Mouse (Mus musculus) midbrain, embryonic 12.5 days (tissue): ENCODE measurements around the gene Tgm2. TPM values are rescaled to one million over a fixed set of nuclear protein-coding genes. Genes with fewer than 3 reads are reported as not detected.

Experiments used
- ATAC-seq: fragments of 200-750 bp; cut with Nextera tagmentation; 2 replicates; pipeline ENCODE4 v1.8.0; 2017; ENCODE audit warnings: low read depth, moderate TSS enrichment, moderate library complexity; ENCODE audit not compliant: low FRiP score
- H3K27ac ChIP-seq: fragments of 300-500 bp; sonication (generic); replicated peaks from 2 replicates; pipeline ENCODE4 v1.5.1; 2016; ENCODE audit warnings: mild to moderate bottlenecking
- H3K27me3 ChIP-seq: fragments of 300-500 bp; sonication (generic); 2 replicates; pipeline ENCODE4 v1.6.1; 2016; ENCODE audit warnings: mild to moderate bottlenecking
- H3K36me3 ChIP-seq: fragments of 300-500 bp; sonication (generic); 2 replicates; pipeline ENCODE4 v1.6.1; 2016
- H3K4me1 ChIP-seq: fragments of 300-500 bp; sonication (generic); 2 replicates; pipeline ENCODE4 v1.6.1; 2016
- H3K4me2 ChIP-seq: fragments of 300-500 bp; sonication (generic); replicated peaks from 2 replicates; pipeline ENCODE4 v1.6.1; 2016; ENCODE audit warnings: mild to moderate bottlenecking, moderate library complexity
- H3K4me3 ChIP-seq: fragments of 300-500 bp; sonication (generic); 2 replicates; pipeline ENCODE4 v1.5.1; 2016; ENCODE audit warnings: mild to moderate bottlenecking
- H3K9ac ChIP-seq: fragments of 300-500 bp; sonication (generic); replicated peaks from 2 replicates; pipeline ENCODE4 v1.6.1; 2016; ENCODE audit warnings: mild to moderate bottlenecking, moderate library complexity
- H3K9me3 ChIP-seq: fragments of 300-500 bp; sonication (generic); 2 replicates; pipeline ENCODE4 v1.6.1; 2016; ENCODE audit warnings: mild to moderate bottlenecking
- WGBS: fragments of 180-500 bp; shearing (Covaris S2); methylation state at CpG from one replicate; pipeline ENCODE4 v1.1.7; 2016; 5-methylcytosine and 5-hydroxymethylcytosine counted together
- polyA plus RNA-seq: library from polyadenylated mRNA; unstranded; fragments of >200 nt; fragmentation: Nextera tagmentation; extraction: Ambion mirVana; gene quantifications from 2 replicates; pipeline ENCODE4 v1.2.1, GENCODE M21; 2016

Gene Tgm2
- polyA plus RNA-seq, 1 experiment from 2014 or later = 16.2 TPM

- Histone ChIP-seq H3K4me3 (peak overlapping the region; percentile 35), H3K4me1 (peaks cover 36% of the 10 kb centered on the region), H3K4me2 (peak overlapping the region; percentile 52), H3K9me3 (no peaks in the 10 kb centered on the region), H3K9ac (peak overlapping the region; percentile 32; the same call in 1 of the 2 replicates), H3K27ac (no peak overlapping the region), H3K36me3 (no peaks in the 10 kb centered on the region), H3K27me3 (0 out of 2 replicates have a peak, but pooled peaks cover 6% of the 10 kb centered on the region)
- 10% methylated on average over 17 of the region's 19 CpGs for WGBS
- peak; percentile 73 for ATAC-seq
These were observed 32.6 kb upstream of the Tgm2 start for GRCm38 (mm10) chr2:158178696-158179369.

- no peaks in the 10 kb centered on the region for H3K9me3 ChIP-seq
- H3K27me3 ChIP-seq = 0 out of 2 replicates have a peak, but pooled peaks cover 6% of the 10 kb centered on the region
- no peak overlapping the region for H3K4me3 ChIP-seq
- 0 out of 2 replicates have a peak overlapping the region, but pooled peaks have one; percentile 20 for H3K27ac ChIP-seq
- H3K4me1 ChIP-seq = peaks cover 36% of the 10 kb centered on the region
- no peak for ATAC-seq
- WGBS = 78% methylated on average over 4 of the region's 4 CpGs
- H3K9ac ChIP-seq = no peak overlapping the region
- H3K4me2 ChIP-seq = no peak overlapping the region
- H3K36me3 ChIP-seq = no peaks in the 10 kb centered on the region
These were observed 31.9 kb upstream of the Tgm2 start for GRCm38 (mm10) chr2:158178139-158178538.

- Histone ChIP-seq H3K4me3 (no peak overlapping the region), H3K4me2 (no peak overlapping the region), H3K4me1 (peaks cover 36% of the 10 kb centered on the region), H3K27me3 (0 out of 2 replicates have a peak, but pooled peaks cover 6% of the 10 kb centered on the region), H3K9ac (no peak overlapping the region), H3K27ac (0 out of 2 replicates have a peak overlapping the region, but pooled peaks have one; percentile 20), H3K9me3 (no peaks in the 10 kb centered on the region), H3K36me3 (no peaks in the 10 kb centered on the region)
- 36% methylated on average over 3 of the region's 3 CpGs for WGBS
- no peak for ATAC-seq
These were observed 31.3 kb upstream of the Tgm2 start for GRCm38 (mm10) chr2:158177574-158177973.

GRCm38 (mm10) chr2:158176763-158177162 lies 30.5 kb upstream of the Tgm2 start:
- H3K4me3 ChIP-seq = no peak overlapping the region
- no peaks in the 10 kb centered on the region for H3K36me3 ChIP-seq
- 90% methylated on average over 9 of the region's 9 CpGs for WGBS
- ATAC-seq = no peak
- H3K4me1 ChIP-seq = peaks cover 31% of the 10 kb centered on the region
- H3K27ac ChIP-seq = no peak overlapping the region
- H3K9me3 ChIP-seq = no peaks in the 10 kb centered on the region
- no peak overlapping the region for H3K9ac ChIP-seq
- H3K27me3 ChIP-seq = 0 out of 2 replicates have a peak, but pooled peaks cover 6% of the 10 kb centered on the region
- no peak overlapping the region for H3K4me2 ChIP-seq

- no peak overlapping the region for H3K4me3 ChIP-seq
- ATAC-seq = no peak
These were observed 29.2 kb upstream of the Tgm2 start for GRCm38 (mm10) chr2:158175433-158175832.

GRCm38 (mm10) chr2:158174958-158175357 lies 28.7 kb upstream of the Tgm2 start:
- WGBS = 94% methylated on average over 15 of the region's 15 CpGs
- ATAC-seq = no peak
- H3K27me3 ChIP-seq = 0 out of 2 replicates have a peak, but pooled peaks cover 1% of the 10 kb centered on the region

More at GRCm38 (mm10) chr2:158175433-158175832, 29.2 kb upstream of the Tgm2 start:
- no peak overlapping the region for H3K9ac ChIP-seq
- H3K9me3 ChIP-seq = no peaks in the 10 kb centered on the region
- 0 out of 2 replicates have a peak, but pooled peaks cover 6% of the 10 kb centered on the region for H3K27me3 ChIP-seq
- no peaks in the 10 kb centered on the region for H3K36me3 ChIP-seq
- H3K4me2 ChIP-seq = no peak overlapping the region
- H3K27ac ChIP-seq = no peak overlapping the region
- H3K4me1 ChIP-seq = peaks cover 31% of the 10 kb centered on the region
- WGBS = 88% methylated on average over 3 of the region's 3 CpGs

GRCm38 (mm10) chr2:158174438-158174837 lies 28.2 kb upstream of the Tgm2 start:
- Histone ChIP-seq H3K4me1 (peaks cover 25% of the 10 kb centered on the region), H3K36me3 (no peaks in the 10 kb centered on the region), H3K4me3 (no peak overlapping the region), H3K9ac (no peak overlapping the region), H3K27ac (no peak overlapping the region), H3K4me2 (no peak overlapping the region), H3K9me3 (no peaks in the 10 kb centered on the region), H3K27me3 (no peaks in the 10 kb centered on the region)
- no peak for ATAC-seq
- 80% methylated on average over 5 of the region's 5 CpGs for WGBS

More at GRCm38 (mm10) chr2:158174958-158175357, 28.7 kb upstream of the Tgm2 start:
- no peak overlapping the region for H3K27ac ChIP-seq
- no peaks in the 10 kb centered on the region for H3K9me3 ChIP-seq
- no peak overlapping the region for H3K4me2 ChIP-seq
- H3K4me1 ChIP-seq = peaks cover 30% of the 10 kb centered on the region
- no peak overlapping the region for H3K9ac ChIP-seq
- no peak overlapping the region for H3K4me3 ChIP-seq
- no peaks in the 10 kb centered on the region for H3K36me3 ChIP-seq

GRCm38 (mm10) chr2:158170394-158170793 lies 24.2 kb upstream of the Tgm2 start:
- Histone ChIP-seq H3K4me2 (no peak overlapping the region), H3K9me3 (no peaks in the 10 kb centered on the region), H3K4me1 (no peaks in the 10 kb centered on the region), H3K27ac (no peak overlapping the region), H3K27me3 (no peaks in the 10 kb centered on the region), H3K4me3 (no peak overlapping the region), H3K36me3 (no peaks in the 10 kb centered on the region), H3K9ac (no peak overlapping the region)
- 76% methylated on average over 2 of the region's 2 CpGs for WGBS
- ATAC-seq = no peak

GRCm38 (mm10) chr2:158169771-158170170 lies 23.5 kb upstream of the Tgm2 start:
- 91% methylated on average over 7 of the region's 7 CpGs for WGBS
- ATAC-seq = no peak
- Histone ChIP-seq H3K4me1 (no peaks in the 10 kb centered on the region), H3K4me3 (no peak overlapping the region), H3K27me3 (no peaks in the 10 kb centered on the region), H3K9me3 (no peaks in the 10 kb centered on the region), H3K4me2 (no peak overlapping the region), H3K9ac (no peak overlapping the region), H3K27ac (no peak overlapping the region), H3K36me3 (no peaks in the 10 kb centered on the region)

- H3K9me3 ChIP-seq = no peaks in the 10 kb centered on the region
- no peak overlapping the region for H3K27ac ChIP-seq
- no peaks in the 10 kb centered on the region for H3K27me3 ChIP-seq
- ATAC-seq = no peak
- H3K9ac ChIP-seq = no peak overlapping the region
- no peaks in the 10 kb centered on the region for H3K36me3 ChIP-seq
- H3K4me3 ChIP-seq = no peak overlapping the region
- 83% methylated on average over 6 of the region's 6 CpGs for WGBS
- H3K4me1 ChIP-seq = no peaks in the 10 kb centered on the region
- H3K4me2 ChIP-seq = no peak overlapping the region
These were observed 23.1 kb upstream of the Tgm2 start for GRCm38 (mm10) chr2:158169351-158169750.

GRCm38 (mm10) chr2:158168741-158169211 lies 22.5 kb upstream of the Tgm2 start:
- Histone ChIP-seq H3K36me3 (no peaks in the 10 kb centered on the region), H3K9ac (no peak overlapping the region), H3K27ac (no peak overlapping the region), H3K4me3 (no peak overlapping the region), H3K9me3 (no peaks in the 10 kb centered on the region), H3K27me3 (no peaks in the 10 kb centered on the region), H3K4me1 (no peaks in the 10 kb centered on the region), H3K4me2 (no peak overlapping the region)
- no peak for ATAC-seq
- WGBS = 73% methylated on average over 8 of the region's 8 CpGs

- Histone ChIP-seq H3K4me3 (no peak overlapping the region), H3K27ac (no peak overlapping the region), H3K9ac (no peak overlapping the region), H3K9me3 (no peaks in the 10 kb centered on the region), H3K36me3 (no peaks in the 10 kb centered on the region), H3K4me2 (no peak overlapping the region), H3K27me3 (no peaks in the 10 kb centered on the region), H3K4me1 (no peaks in the 10 kb centered on the region)
- no peak for ATAC-seq
- 76% methylated on average over 9 of the region's 9 CpGs for WGBS
These were observed 21.4 kb upstream of the Tgm2 start for GRCm38 (mm10) chr2:158167496-158168205.
